Mouse (Mus musculus) myocyte (in vitro differentiated cells): ENCODE data around the gene Lgals4.

Experiments
- MAX ChIP-seq: IDR thresholded peaks from one replicate; pipeline ENCODE4 v1.6.1; 2011; ENCODE audit warnings: low read depth, mild to moderate bottlenecking, control low read depth
- POLR2A ChIP-seq: IDR thresholded peaks from one replicate; pipeline ENCODE4 v1.6.1; 2011; ENCODE audit warnings: low read depth, mild to moderate bottlenecking, control low read depth, moderate library complexity; ENCODE audit not compliant: insufficient read length
- POLR2AphosphoS2 ChIP-seq: IDR thresholded peaks from one replicate; pipeline ENCODE4 v1.6.1; 2011; ENCODE audit warnings: low read depth, control low read depth; ENCODE audit not compliant: insufficient read length
- TCF12 ChIP-seq: IDR thresholded peaks from one replicate; pipeline ENCODE4 v1.6.1; 2011; ENCODE audit warnings: mild to moderate bottlenecking, control low read depth; ENCODE audit not compliant: poor library complexity, insufficient read depth, severe bottlenecking
- USF1 ChIP-seq: IDR thresholded peaks from one replicate; pipeline ENCODE4 v1.6.1; 2011; ENCODE audit warnings: low read depth, mild to moderate bottlenecking, control low read depth, moderate library complexity

DNA sequence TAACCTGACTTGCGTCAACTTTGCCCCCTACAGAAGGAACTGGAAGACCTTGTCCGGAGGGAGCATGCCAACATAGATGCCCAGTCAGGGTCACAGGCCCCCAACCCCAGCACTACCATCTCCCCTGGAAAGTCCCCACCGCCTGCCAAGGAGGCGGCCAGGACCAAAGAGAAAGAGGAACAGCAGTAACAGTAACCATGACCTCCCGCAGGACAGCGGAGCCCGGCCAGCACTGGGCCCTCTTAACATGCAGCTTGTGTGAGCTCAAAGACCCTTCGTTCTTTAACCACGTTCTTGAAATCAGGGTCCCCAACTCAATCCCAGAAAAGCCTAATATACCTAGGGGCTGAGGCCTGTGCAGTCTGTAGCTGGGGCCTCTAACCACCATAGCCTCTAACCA is 45.8 kb upstream of the Lgals4 start:
- TF ChIP-seq POLR2A = no peak
- TF ChIP-seq MAX = no peak
- TF ChIP-seq TCF12 = no peak
- TF ChIP-seq POLR2AphosphoS2 = no peak
- no peak for TF ChIP-seq USF1
